Mouse (Mus musculus) testis, postnatal 10 days (tissue): ENCODE data around the gene Uqcc3.
"Not testable (repeated sequence)": the region's sequence is repeated elsewhere in the genome, so short reads cannot be mapped to it uniquely, and the experiment has no call there.

Experiments used
- DNase-seq: peaks from one replicate; pipeline ENCODE4 v3.0.0; 2021; ENCODE audit warnings: low spot score

Gene Uqcc3

GRCm38 (mm10) chr19:8880311-8881033, at the start of gene Uqcc3:
Gene Uqcc3, minus strand, starts transcription at chr19:8880923.
- peak; percentile 91 for DNase-seq

DNA sequence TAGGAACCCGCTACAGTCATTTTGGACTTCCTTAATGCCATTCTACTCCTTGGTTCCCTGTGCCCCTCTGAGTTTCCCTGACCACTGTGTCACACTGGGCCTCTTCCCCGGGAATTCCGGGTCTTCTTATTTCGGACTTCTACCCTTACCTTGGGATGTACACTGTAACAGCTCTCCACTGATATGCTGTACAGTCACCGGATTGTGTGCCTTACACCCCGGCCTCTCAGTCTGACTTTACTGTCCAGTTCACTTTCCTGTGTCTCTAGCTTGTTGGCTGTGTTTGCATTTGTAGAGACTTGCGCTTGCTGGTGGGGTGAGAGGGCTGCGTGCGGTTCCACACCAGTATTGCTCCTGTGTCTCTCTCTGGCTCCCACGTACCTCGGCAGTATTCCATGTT, 49.4 kb upstream of the Uqcc3 start:
- no peak for DNase-seq

GRCm38 (mm10) chr19:8929224-8930088, 48.7 kb upstream of the Uqcc3 start, which contains the start of the genes Rom1 and Eml3:
Gene Rom1, minus strand, starts transcription at chr19:8929356.
Gene Eml3, plus strand, starts transcription at chr19:8929552.
- DNase-seq: peak; percentile 91

DNA sequence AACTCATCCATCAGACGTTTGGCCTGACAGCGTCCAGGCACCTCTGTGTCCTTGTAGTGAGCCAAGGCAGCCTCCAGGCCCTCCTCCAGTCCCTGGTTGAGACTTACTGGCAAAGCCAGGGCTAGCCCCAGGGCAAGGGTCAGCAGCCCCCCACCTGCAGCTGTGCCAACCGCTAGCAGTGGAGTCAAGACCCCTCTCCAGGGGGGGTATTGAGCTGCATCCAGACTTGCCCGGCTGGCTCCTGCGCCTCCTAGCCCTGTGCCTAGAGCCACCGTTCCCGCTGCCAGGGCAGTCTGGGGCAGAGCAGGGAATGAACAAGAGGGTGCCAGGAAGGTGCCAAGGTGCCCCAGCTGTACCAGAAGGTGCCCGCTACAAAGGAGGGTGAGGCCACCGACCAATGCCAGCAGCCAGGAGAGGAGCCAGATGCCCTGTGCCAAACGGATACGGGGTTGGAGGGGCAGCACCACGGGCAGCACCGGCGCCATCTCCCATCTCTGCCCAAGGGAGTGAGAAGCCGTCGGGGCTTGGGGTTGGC, 48.0 kb upstream of the Uqcc3 start:
- DNase-seq: no peak

- DNase-seq: no peak
Observed at GRCm38 (mm10) chr19:8927891-8928525, 47.3 kb upstream of the Uqcc3 start.

GRCm38 (mm10) chr19:8926766-8927165, 46.0 kb upstream of the Uqcc3 start:
- no peak for DNase-seq

GRCm38 (mm10) chr19:8921741-8922140, 41.0 kb upstream of the Uqcc3 start:
- DNase-seq: no peak

DNA sequence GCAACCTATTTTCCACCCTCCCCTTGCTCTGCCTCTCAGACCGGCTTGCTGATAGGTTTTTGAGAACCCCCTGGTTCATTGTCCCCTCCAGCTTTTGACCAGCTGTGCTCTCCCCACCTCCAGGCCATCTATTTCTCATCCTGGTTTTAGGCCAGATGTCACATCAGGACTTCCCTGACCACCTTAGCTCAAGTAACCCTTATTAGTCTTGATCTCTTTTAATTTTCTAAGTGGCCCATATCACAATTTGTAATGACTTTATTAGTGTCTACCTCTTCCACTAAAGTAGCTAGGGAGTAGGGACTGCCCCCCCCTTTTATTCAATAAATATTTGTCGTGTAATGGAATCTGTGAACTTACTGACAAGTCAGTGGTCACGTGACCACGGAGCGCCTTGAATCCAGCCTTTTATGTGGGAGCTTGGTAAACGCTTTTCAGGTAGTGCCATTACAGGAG, 40.1 kb upstream of the Uqcc3 start:
- DNase-seq: no peak

DNA sequence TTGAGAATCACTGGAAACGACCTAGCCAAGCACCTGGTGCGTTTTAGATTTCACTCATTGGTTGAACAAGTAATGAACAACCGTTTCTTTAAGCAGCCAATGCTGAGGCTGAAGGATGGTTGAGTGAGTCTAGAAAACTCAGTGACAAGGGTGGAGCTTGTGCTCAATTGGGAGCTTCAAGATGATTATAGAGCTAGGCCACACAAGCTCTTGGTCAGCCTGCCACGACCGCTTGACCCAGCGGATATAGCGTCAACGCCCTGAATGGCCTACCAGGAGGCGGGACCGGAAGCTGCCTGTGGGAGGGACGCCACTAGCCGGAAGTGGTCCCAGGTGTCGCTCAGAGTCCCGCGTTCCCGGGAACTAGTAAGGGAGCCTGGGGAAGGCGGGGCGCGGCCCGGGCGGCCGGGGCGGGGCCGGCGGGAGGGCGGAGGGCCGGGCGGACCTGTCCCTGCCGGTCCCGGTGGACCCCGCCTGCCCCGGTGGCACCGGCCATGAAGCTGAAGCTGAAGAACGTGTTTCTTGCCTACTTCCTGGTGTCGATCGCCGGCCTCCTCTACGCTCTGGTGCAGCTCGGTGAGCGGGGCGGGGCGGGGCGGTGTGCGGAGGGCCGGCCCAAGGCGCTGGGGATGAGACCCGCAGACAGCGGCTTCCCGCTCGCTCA, 39.5 kb upstream of the Uqcc3 start, which contains the start of gene B3gat3:
Gene B3gat3 (plus strand): TSS at position 302 of the 664 bp plus-strand sequence.
- DNase-seq: peak; percentile 94

GRCm38 (mm10) chr19:8919684-8920072, 39.0 kb upstream of the Uqcc3 start:
- no peak for DNase-seq

- DNase-seq: no peak
Observed at GRCm38 (mm10) chr19:8919000-8919399, 38.3 kb upstream of the Uqcc3 start.

DNA sequence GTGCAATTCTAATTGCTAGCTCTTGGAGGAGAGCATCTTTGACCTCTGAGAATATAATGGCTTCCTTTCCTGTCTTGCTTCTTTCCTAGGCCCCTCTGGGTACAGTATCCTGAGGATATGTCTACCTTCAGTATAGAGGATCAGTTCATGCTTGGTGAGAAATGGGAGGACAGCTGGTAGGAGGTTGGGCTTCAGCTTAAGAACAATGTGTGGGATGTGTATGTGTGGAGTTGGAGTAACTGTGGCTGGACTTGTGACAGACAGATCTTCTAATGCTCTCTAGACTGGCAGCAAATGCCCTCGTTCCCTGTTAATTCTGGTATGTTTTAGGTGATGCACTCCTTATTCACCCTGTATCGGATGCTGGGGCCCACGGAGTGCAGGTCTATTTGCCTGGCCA, 33.5 kb upstream of the Uqcc3 start:
- DNase-seq: no peak

DNA sequence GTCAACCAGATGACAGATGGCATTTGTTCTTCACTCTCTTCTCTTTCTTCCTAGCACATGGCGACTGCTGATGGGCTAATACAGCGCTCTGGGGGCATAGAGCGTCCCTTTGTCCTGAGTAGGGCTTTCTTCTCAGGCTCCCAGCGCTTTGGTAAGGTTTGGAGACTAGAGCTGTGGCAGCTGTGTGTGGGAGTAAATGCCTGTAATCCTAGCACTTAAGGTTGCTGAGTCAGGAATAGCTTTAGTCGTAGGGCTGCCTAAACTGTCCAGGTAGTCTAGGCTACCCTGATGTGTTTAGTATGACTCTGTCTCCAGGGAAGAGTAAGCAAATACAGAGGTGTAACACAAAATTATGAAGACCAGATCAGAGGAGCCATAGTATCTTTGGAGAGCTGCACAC, 31.1 kb upstream of the Uqcc3 start:
- DNase-seq: no peak

- no peak for DNase-seq
Observed at GRCm38 (mm10) chr19:8908531-8908930, 27.8 kb upstream of the Uqcc3 start.

- no peak for DNase-seq
Observed at GRCm38 (mm10) chr19:8903412-8903811, 22.7 kb upstream of the Uqcc3 start.

DNA sequence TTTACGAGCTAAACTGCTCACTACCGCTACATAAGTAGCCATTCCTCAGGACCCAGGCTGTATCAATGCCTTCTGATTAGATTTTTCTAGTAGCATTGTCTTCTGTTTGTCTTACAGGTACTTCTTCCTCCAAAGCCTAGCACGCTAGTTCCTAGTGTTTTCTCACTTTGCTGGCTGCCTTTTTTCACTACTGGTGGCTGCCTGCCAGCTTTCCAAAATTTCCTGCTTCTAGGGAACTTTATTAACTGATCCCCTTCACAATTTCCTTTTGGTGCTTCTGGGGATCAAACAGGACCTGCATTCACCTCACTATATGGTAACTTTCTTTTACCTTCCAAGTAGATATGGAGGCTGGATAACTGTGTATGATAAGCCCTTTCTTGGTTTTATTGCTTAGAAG, 18.4 kb upstream of the Uqcc3 start:
- no peak for DNase-seq

DNA sequence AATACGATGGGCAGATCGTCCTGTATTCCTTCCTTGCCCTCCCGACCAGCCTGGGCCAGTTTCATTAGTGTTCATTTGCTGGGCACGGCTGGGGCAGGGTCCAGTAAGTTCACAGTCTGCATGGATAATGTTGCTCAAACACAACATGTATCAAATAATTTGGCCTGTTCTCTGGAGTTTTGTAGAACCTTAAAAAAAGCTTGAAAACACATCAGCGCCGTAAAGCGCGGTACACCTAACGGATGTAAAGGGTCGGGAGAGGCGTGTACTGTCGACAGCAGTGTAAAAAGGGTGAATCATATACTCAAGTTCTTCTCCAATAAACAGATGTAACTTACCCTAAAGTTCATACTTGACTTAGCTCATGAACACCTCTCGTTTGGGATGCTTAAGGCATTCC, 17.9 kb upstream of the Uqcc3 start:
- DNase-seq: no peak

GRCm38 (mm10) chr19:8897865-8898495, 17.3 kb upstream of the Uqcc3 start, which contains the start of gene Ganab:
Gene Ganab, plus strand, starts transcription at chr19:8898071.
- peak; percentile 96 for DNase-seq

GRCm38 (mm10) chr19:8897211-8897864, 16.6 kb upstream of the Uqcc3 start:
- DNase-seq: peak; percentile 77

DNA sequence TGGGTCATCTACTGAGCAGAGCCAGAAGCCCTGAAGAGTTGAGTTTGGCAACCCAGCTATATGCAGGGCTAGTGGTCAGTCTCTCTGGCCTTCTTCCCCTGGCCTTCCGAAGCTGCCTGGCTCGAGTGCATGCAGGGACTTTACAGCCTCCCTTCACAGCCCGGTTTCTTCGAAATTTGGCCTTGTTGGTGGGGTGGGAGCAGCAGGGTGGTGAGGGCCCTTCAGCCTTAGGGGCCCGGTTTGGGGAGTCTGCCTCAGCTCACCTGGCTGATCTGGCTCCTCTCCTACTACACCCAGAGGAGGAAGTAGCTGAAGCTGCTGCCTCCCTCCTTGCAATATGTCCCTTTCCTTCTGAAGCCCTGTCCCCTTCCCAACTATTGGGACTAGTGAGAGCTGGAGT, 15.5 kb upstream of the Uqcc3 start:
- DNase-seq: not testable (repeated sequence)
